Mouse (Mus musculus) spleen, adult 2 months (tissue): ENCODE measurements around the gene Acaca.

Source experiments
- CTCF ChIP-seq: fragments of 200-500 bp; IDR thresholded peaks from 2 replicates; pipeline ENCODE4 v1.5.1; 2011; ENCODE audit warnings: mild to moderate bottlenecking, inconsistent platforms; ENCODE audit not compliant: insufficient read depth, insufficient read length, insufficient replicate concordance; ENCODE audit errors: extremely low read depth
- POLR2A ChIP-seq: fragments of 200-500 bp; IDR thresholded peaks from 2 replicates; pipeline ENCODE4 v1.6.1; 2011; ENCODE audit warnings: low read depth, low read length, inconsistent platforms

- TF ChIP-seq CTCF (no peak), POLR2A (no peak)
Observed at GRCm38 (mm10) chr11:84353058-84353726, 223.7 kb downstream of the Acaca start.
